Mouse (Mus musculus) MEL (cell line): ENCODE measurements around the gene Wee1.

Experiments
- CHD2 ChIP-seq: IDR thresholded peaks from 2 replicates; pipeline ENCODE4 v1.6.1; 2011; ENCODE audit warnings: low read length, improper control_type of control experiment
- CTCF ChIP-seq, 3 experiments: IDR thresholded peaks in 2 of 3; conservative IDR thresholded peaks in 1 of 3; 2 replicates each; pipeline ENCODE4 v1.5.1; 2011 to 2012; ENCODE audit warnings: low read length in 3 of 3, low read depth in 2 of 3, mild to moderate bottlenecking in 2 of 3, improper control_type of control experiment in 1 of 3, inconsistent platforms in 1 of 3, mixed read lengths in 1 of 3, moderate library complexity in 1 of 3; ENCODE audit not compliant: control insufficient read depth in 1 of 3, insufficient read depth in 1 of 3, poor library complexity in 1 of 3, severe bottlenecking in 1 of 3
- E2F4 ChIP-seq: IDR thresholded peaks from 2 replicates; pipeline ENCODE4 v1.6.1; 2011; ENCODE audit warnings: low read depth, low read length, improper control_type of control experiment, borderline replicate concordance
- ELF1 ChIP-seq: IDR thresholded peaks from 2 replicates; pipeline ENCODE4 v1.6.1; 2014; ENCODE audit warnings: low read depth, mild to moderate bottlenecking, inconsistent platforms, low read length, improper control_type of control experiment, moderate library complexity
- ETS1 ChIP-seq: IDR thresholded peaks from 2 replicates; pipeline ENCODE4 v1.6.1; 2012; ENCODE audit warnings: low read depth, mild to moderate bottlenecking, inconsistent platforms, low read length, improper control_type of control experiment, moderate library complexity
- KAT2A ChIP-seq: conservative IDR thresholded peaks from 2 replicates; pipeline ENCODE4 v1.6.1; 2012; ENCODE audit warnings: low read depth, low read length, improper control_type of control experiment, inconsistent platforms
- POLR2A ChIP-seq, 2 experiments: IDR thresholded peaks; 2 replicates each; pipeline ENCODE4 v1.6.1; 2011 to 2012; ENCODE audit warnings: low read length in 2 of 2, mild to moderate bottlenecking in 2 of 2, control low read depth in 1 of 2, improper control_type of control experiment in 1 of 2, low read depth in 1 of 2, moderate library complexity in 1 of 2; ENCODE audit not compliant: control insufficient read depth in 1 of 2, insufficient read depth in 1 of 2, poor library complexity in 1 of 2
- POLR2AphosphoS2 ChIP-seq: IDR thresholded peaks from 2 replicates; pipeline ENCODE4 v1.6.1; 2011; ENCODE audit warnings: low read length, improper control_type of control experiment
- RCOR1 ChIP-seq: IDR thresholded peaks from 2 replicates; pipeline ENCODE4 v1.6.1; 2012; ENCODE audit warnings: low read depth, mild to moderate bottlenecking, inconsistent platforms, low read length, improper control_type of control experiment
- SMC3 ChIP-seq: IDR thresholded peaks from 2 replicates; pipeline ENCODE4 v1.6.1; 2011; ENCODE audit warnings: low read depth, low read length, improper control_type of control experiment
- USF1 ChIP-seq: IDR thresholded peaks from 2 replicates; pipeline ENCODE4 v1.6.1; 2014; ENCODE audit warnings: low read depth, mild to moderate bottlenecking, inconsistent platforms, low read length, improper control_type of control experiment, moderate library complexity
- ZNF384 ChIP-seq: IDR thresholded peaks from 2 replicates; pipeline ENCODE4 v1.6.1; 2012; ENCODE audit warnings: low read depth, mild to moderate bottlenecking, inconsistent platforms, low read length, improper control_type of control experiment

GRCm38 (mm10) chr7:110158073-110158472 is 36.2 kb downstream of the Wee1 start:
- TF ChIP-seq POLR2AphosphoS2 (no peak), ETS1 (no peak), RCOR1 (no peak), ELF1 (no peak), ZNF384 (no peak), CTCF (IDR thresholded peaks at IDR 0.05 in 2 of 3, conservative IDR thresholded peaks at IDR 0.05 in 1 of 3; ENCODE audit: control insufficient read depth in 1 of 3, insufficient read depth in 1 of 3, low read depth in 2 of 3, low read length in 3 of 3, poor library complexity in 1 of 3, severe bottlenecking in 1 of 3) (no peak), KAT2A (no peak), E2F4 (no peak), CHD2 (no peak), POLR2A (IDR thresholded peaks at IDR 0.05; ENCODE audit: control insufficient read depth in 1 of 2, insufficient read depth in 1 of 2, low read depth in 1 of 2, low read length in 2 of 2, poor library complexity in 1 of 2) (no peak), USF1 (no peak), SMC3 (no peak)
